Mouse (Mus musculus): ENCODE results near the gene Ino80b. TPM values are rescaled to one million over a fixed set of nuclear protein-coding genes. Genes with fewer than 3 reads are reported as not detected.

Gene Ino80b
- polyA plus RNA-seq (2014; fragmentation: Nextera tagmentation; extraction: Ambion mirVana): 11.1 and 12.2 TPM in 2 replicates

- 33% methylated on average over 5 of the region's 5 CpGs for WGBS (ENCODE audit: insufficient replicate concordance)
- H3K4me1 ChIP-seq (ENCODE audit: control insufficient read depth, insufficient read depth, low read length): peaks cover 15% of the 10 kb centered on the region
- H3K27me3 ChIP-seq (ENCODE audit: control insufficient read depth, insufficient read depth, low read length): no peaks in the 10 kb centered on the region
- no peaks in the 10 kb centered on the region for H3K36me3 ChIP-seq (ENCODE audit: control insufficient read depth, insufficient read depth, low read length)
- H3K4me2 ChIP-seq: peak within 1 kb of the TSS; percentile 85
- ATAC-seq (replicated peaks; ENCODE audit: insufficient number of reproducible peaks, low FRiP score, low TSS enrichment): no peak
- peak within 1 kb of the TSS; percentile 81 for H3K9ac ChIP-seq (ENCODE audit: low read depth, low read length)
- H3K27ac ChIP-seq (ENCODE audit: low read depth, low read length): no peak within 1 kb of the TSS
- no peaks in the 10 kb centered on the region for H3K9me3 ChIP-seq (replicated peaks; ENCODE audit: control insufficient read depth, low read length)
- peak within 1 kb of the TSS; percentile 67 for H3K4me3 ChIP-seq (ENCODE audit: low read depth, low read length)
Measured at GRCm38 (mm10) chr6:83125331-83125730, at the start of gene Ino80b. Ino80b (minus strand) TSS chr6:83125431.

GRCm38 (mm10) chr6:83172240-83172920 is 47.1 kb upstream of the Ino80b start:
- Histone ChIP-seq H3K4me3 (ENCODE audit: low read depth, low read length) (no peak overlapping the region), H3K4me1 (ENCODE audit: control insufficient read depth, insufficient read depth, low read length) (no peaks in the 10 kb centered on the region; the same call in 1 of the 2 replicates), H3K9me3 (replicated peaks; ENCODE audit: control insufficient read depth, low read length) (no peaks in the 10 kb centered on the region), H3K27me3 (ENCODE audit: control insufficient read depth, insufficient read depth, low read length) (no peaks in the 10 kb centered on the region), H3K9ac (ENCODE audit: low read depth, low read length) (no peak overlapping the region), H3K36me3 (ENCODE audit: control insufficient read depth, insufficient read depth, low read length) (no peaks in the 10 kb centered on the region), H3K27ac (ENCODE audit: low read depth, low read length) (no peak overlapping the region), H3K4me2 (no peak overlapping the region)
- WGBS (ENCODE audit: insufficient replicate concordance): 72% methylated on average over 9 of the region's 9 CpGs
- no peak for ATAC-seq (replicated peaks; ENCODE audit: insufficient number of reproducible peaks, low FRiP score, low TSS enrichment)

- Histone ChIP-seq H3K36me3 (ENCODE audit: control insufficient read depth, insufficient read depth, low read length) (no peaks in the 10 kb centered on the region), H3K27ac (ENCODE audit: low read depth, low read length) (no peak overlapping the region), H3K27me3 (ENCODE audit: control insufficient read depth, insufficient read depth, low read length) (no peaks in the 10 kb centered on the region), H3K4me3 (ENCODE audit: low read depth, low read length) (no peak overlapping the region), H3K9ac (ENCODE audit: low read depth, low read length) (no peak overlapping the region), H3K4me2 (no peak overlapping the region), H3K4me1 (ENCODE audit: control insufficient read depth, insufficient read depth, low read length) (peaks cover 6% of the 10 kb centered on the region; the same call in 1 of the 2 replicates), H3K9me3 (replicated peaks; ENCODE audit: control insufficient read depth, low read length) (no peaks in the 10 kb centered on the region)
- 81% methylated on average over 5 of the region's 5 CpGs for WGBS (ENCODE audit: insufficient replicate concordance)
- ATAC-seq (replicated peaks; ENCODE audit: insufficient number of reproducible peaks, low FRiP score, low TSS enrichment): no peak
Measured at GRCm38 (mm10) chr6:83171063-83171462, 45.8 kb upstream of the Ino80b start.

GRCm38 (mm10) chr6:83169872-83170271 is 44.6 kb upstream of the Ino80b start:
- no peaks in the 10 kb centered on the region for H3K9me3 ChIP-seq (replicated peaks; ENCODE audit: control insufficient read depth, low read length)
- 80% methylated on average over 5 of the region's 5 CpGs for WGBS (ENCODE audit: insufficient replicate concordance)
- no peak overlapping the region for H3K27ac ChIP-seq (ENCODE audit: low read depth, low read length)
- no peak overlapping the region for H3K4me3 ChIP-seq (ENCODE audit: low read depth, low read length)
- no peak overlapping the region for H3K9ac ChIP-seq (ENCODE audit: low read depth, low read length)
- H3K4me2 ChIP-seq: no peak overlapping the region
- peaks cover 6% of the 10 kb centered on the region; the same call in 1 of the 2 replicates for H3K4me1 ChIP-seq (ENCODE audit: control insufficient read depth, insufficient read depth, low read length)
- H3K36me3 ChIP-seq (ENCODE audit: control insufficient read depth, insufficient read depth, low read length): no peaks in the 10 kb centered on the region
- no peak for ATAC-seq (replicated peaks; ENCODE audit: insufficient number of reproducible peaks, low FRiP score, low TSS enrichment)
- no peaks in the 10 kb centered on the region for H3K27me3 ChIP-seq (ENCODE audit: control insufficient read depth, insufficient read depth, low read length)

GRCm38 (mm10) chr6:83166243-83166630 is 41.0 kb upstream of the Ino80b start:
- H3K9ac ChIP-seq (ENCODE audit: low read depth, low read length): peak overlapping the region; percentile 91
- no peaks in the 10 kb centered on the region for H3K9me3 ChIP-seq (replicated peaks; ENCODE audit: control insufficient read depth, low read length)
- peak overlapping the region; percentile 90 for H3K4me3 ChIP-seq (ENCODE audit: low read depth, low read length)
- peak overlapping the region; percentile 86; the same call in 1 of the 2 replicates for H3K27ac ChIP-seq (ENCODE audit: low read depth, low read length)
- no peaks in the 10 kb centered on the region for H3K36me3 ChIP-seq (ENCODE audit: control insufficient read depth, insufficient read depth, low read length)
- peaks cover 16% of the 10 kb centered on the region for H3K27me3 ChIP-seq (ENCODE audit: control insufficient read depth, insufficient read depth, low read length)
- H3K4me2 ChIP-seq: peak overlapping the region; percentile 71
- no peak for ATAC-seq (replicated peaks; ENCODE audit: insufficient number of reproducible peaks, low FRiP score, low TSS enrichment)
- WGBS (ENCODE audit: insufficient replicate concordance): under 1% methylated on average over 12 of the region's 12 CpGs
- peaks cover 20% of the 10 kb centered on the region for H3K4me1 ChIP-seq (ENCODE audit: control insufficient read depth, insufficient read depth, low read length)

- Histone ChIP-seq H3K36me3 (ENCODE audit: control insufficient read depth, insufficient read depth, low read length) (no peaks in the 10 kb centered on the region), H3K9ac (ENCODE audit: low read depth, low read length) (peak within 1 kb of the TSS; percentile 91), H3K4me2 (peak within 1 kb of the TSS; percentile 71), H3K27me3 (ENCODE audit: control insufficient read depth, insufficient read depth, low read length) (peaks cover 21% of the 10 kb centered on the region), H3K9me3 (replicated peaks; ENCODE audit: control insufficient read depth, low read length) (no peaks in the 10 kb centered on the region), H3K4me3 (ENCODE audit: low read depth, low read length) (peak within 1 kb of the TSS; percentile 90), H3K4me1 (ENCODE audit: control insufficient read depth, insufficient read depth, low read length) (peaks cover 20% of the 10 kb centered on the region), H3K27ac (ENCODE audit: low read depth, low read length) (peak within 1 kb of the TSS; percentile 86)
- WGBS (ENCODE audit: insufficient replicate concordance): under 1% methylated on average over 55 of the region's 58 CpGs
- peak; percentile 81 for ATAC-seq (replicated peaks; ENCODE audit: insufficient number of reproducible peaks, low FRiP score, low TSS enrichment)
Measured at GRCm38 (mm10) chr6:83165607-83166242, 40.5 kb upstream of the Ino80b start, which contains the start of gene Dctn1. Dctn1 (plus strand) TSS chr6:83165920.

- Histone ChIP-seq H3K4me1 (ENCODE audit: control insufficient read depth, insufficient read depth, low read length) (peaks cover 20% of the 10 kb centered on the region), H3K27me3 (ENCODE audit: control insufficient read depth, insufficient read depth, low read length) (peaks cover 27% of the 10 kb centered on the region), H3K27ac (ENCODE audit: low read depth, low read length) (no peak overlapping the region), H3K9ac (ENCODE audit: low read depth, low read length) (peak overlapping the region; percentile 91), H3K4me2 (peak overlapping the region; percentile 71), H3K36me3 (ENCODE audit: control insufficient read depth, insufficient read depth, low read length) (no peaks in the 10 kb centered on the region), H3K9me3 (replicated peaks; ENCODE audit: control insufficient read depth, low read length) (no peaks in the 10 kb centered on the region), H3K4me3 (ENCODE audit: low read depth, low read length) (peak overlapping the region; percentile 90)
- no peak for ATAC-seq (replicated peaks; ENCODE audit: insufficient number of reproducible peaks, low FRiP score, low TSS enrichment)
- WGBS (ENCODE audit: insufficient replicate concordance): 7% methylated on average over 6 of the region's 6 CpGs
Measured at GRCm38 (mm10) chr6:83165026-83165606, 39.9 kb upstream of the Ino80b start.

GRCm38 (mm10) chr6:83162701-83163100 is 37.5 kb upstream of the Ino80b start:
- under 1% methylated on average over 8 of the region's 8 CpGs for WGBS (ENCODE audit: insufficient replicate concordance)
- no peaks in the 10 kb centered on the region for H3K36me3 ChIP-seq (ENCODE audit: control insufficient read depth, insufficient read depth, low read length)
- peak overlapping the region; percentile 58; the same call in 1 of the 2 replicates for H3K9ac ChIP-seq (ENCODE audit: low read depth, low read length)
- H3K9me3 ChIP-seq (replicated peaks; ENCODE audit: control insufficient read depth, low read length): no peaks in the 10 kb centered on the region
- no peak overlapping the region for H3K27ac ChIP-seq (ENCODE audit: low read depth, low read length)
- ATAC-seq (replicated peaks; ENCODE audit: insufficient number of reproducible peaks, low FRiP score, low TSS enrichment): no peak
- H3K4me2 ChIP-seq: peak overlapping the region; percentile 76
- peaks cover 20% of the 10 kb centered on the region for H3K4me1 ChIP-seq (ENCODE audit: control insufficient read depth, insufficient read depth, low read length)
- peaks cover 29% of the 10 kb centered on the region for H3K27me3 ChIP-seq (ENCODE audit: control insufficient read depth, insufficient read depth, low read length)
- peak overlapping the region; percentile 43 for H3K4me3 ChIP-seq (ENCODE audit: low read depth, low read length)
